Mouse (Mus musculus) small intestine, adult 2 months (tissue): ENCODE results near the gene Gm20388. TPM values are rescaled to one million over a fixed set of nuclear protein-coding genes. Genes with fewer than 3 reads are reported as not detected.

Source experiments
- H3K27ac ChIP-seq: fragments of 200-500 bp; 2 replicates; pipeline ENCODE4 v1.5.1; 2012; ENCODE audit warnings: low read depth, low read length, control low read depth, inconsistent platforms; ENCODE audit not compliant: insufficient read depth
- H3K27me3 ChIP-seq: fragments of 200-500 bp; 2 replicates; pipeline ENCODE4 v1.6.1; 2012; ENCODE audit warnings: mild to moderate bottlenecking, moderate library complexity, low read length, inconsistent platforms; ENCODE audit not compliant: control insufficient read depth, insufficient read depth
- H3K36me3 ChIP-seq: fragments of 200-500 bp; 2 replicates; pipeline ENCODE4 v1.6.1; 2012; ENCODE audit warnings: mild to moderate bottlenecking, low read length, control low read depth, inconsistent platforms; ENCODE audit not compliant: control insufficient read depth, insufficient read depth
- H3K4me1 ChIP-seq: fragments of 200-500 bp; 2 replicates; pipeline ENCODE4 v1.6.1; 2012; ENCODE audit warnings: low read length, inconsistent platforms, mixed read lengths; ENCODE audit not compliant: control insufficient read depth, insufficient read depth, insufficient read length
- H3K4me3 ChIP-seq: fragments of 200-500 bp; 2 replicates; pipeline ENCODE4 v1.5.1; 2012; ENCODE audit warnings: low read depth, mild to moderate bottlenecking, control low read depth, inconsistent platforms, low read length, moderate library complexity
- CTCF ChIP-seq: fragments of 200-500 bp; IDR thresholded peaks from 2 replicates; pipeline ENCODE4 v1.5.1; 2012; ENCODE audit warnings: low read depth, mild to moderate bottlenecking, control low read depth, inconsistent platforms, low read length, moderate library complexity, mixed read lengths; ENCODE audit not compliant: insufficient replicate concordance, insufficient read length; ENCODE audit errors: extremely low read depth
- POLR2A ChIP-seq: fragments of 200-500 bp; IDR thresholded peaks from 2 replicates; pipeline ENCODE4 v1.6.1; 2012; ENCODE audit warnings: low read depth, mild to moderate bottlenecking, control low read depth, inconsistent platforms, low read length, moderate library complexity
- WGBS: fragments of 180-500 bp; shearing (Covaris S2); methylation state at CpG from one replicate; pipeline ENCODE4 v1.1.7; 2018; 5-methylcytosine and 5-hydroxymethylcytosine counted together
- polyA plus RNA-seq: library from polyadenylated mRNA; depleted of rRNA; stranded (reverse); fragments of >200 nt; gene quantifications from 2 replicates; pipeline ENCODE4 v1.2.3, GENCODE M21; 2012

The Gm20388 gene
- polyA plus RNA-seq, 1 experiment, result 37.3 TPM

DNA sequence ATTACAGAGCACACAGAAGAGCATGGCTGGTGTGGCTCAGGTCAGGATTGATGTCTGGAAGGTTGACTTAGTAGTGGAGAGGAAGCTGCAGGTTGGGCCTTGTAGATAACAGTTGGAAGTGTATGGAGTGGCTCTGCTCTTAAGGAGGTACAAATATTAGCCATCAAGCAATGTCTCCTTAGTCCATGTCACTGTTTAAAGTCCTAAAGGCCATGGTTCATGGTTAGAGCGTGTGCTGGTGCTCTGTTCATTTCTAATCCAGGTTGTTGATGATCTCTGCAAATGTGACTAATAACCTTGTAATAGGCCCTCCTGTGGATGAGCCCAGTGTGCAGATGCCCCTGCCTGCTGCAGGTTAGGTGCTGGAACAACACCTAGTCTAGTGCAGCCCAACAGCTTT lies 2047.8 kb downstream of the Gm20388 start:
- H3K36me3 ChIP-seq, result peaks cover 2% of the 10 kb centered on the region; the same call in 1 of the 2 replicates
- H3K4me3 ChIP-seq, result no peak overlapping the region
- no peaks in the 10 kb centered on the region for H3K27me3 ChIP-seq
- 61% methylated on average over 1 of the region's 1 CpGs for WGBS
- H3K4me1 ChIP-seq, result peaks cover 6% of the 10 kb centered on the region; the same call in 1 of the 2 replicates
- no peak for TF ChIP-seq POLR2A
- no peak for TF ChIP-seq CTCF
- H3K27ac ChIP-seq, result peak overlapping the region; percentile 47; the same call in 1 of the 2 replicates

GRCm38 (mm10) chr8:121962892-121963291 lies 2052.3 kb downstream of the Gm20388 start:
- Histone ChIP-seq H3K4me3 (no peak overlapping the region), H3K27ac (no peak overlapping the region), H3K36me3 (no peaks in the 10 kb centered on the region), H3K4me1 (peaks cover 8% of the 10 kb centered on the region; the same call in 1 of the 2 replicates), H3K27me3 (no peaks in the 10 kb centered on the region)
- no peak for TF ChIP-seq CTCF
- TF ChIP-seq POLR2A, result no peak
- 76% methylated on average over 3 of the region's 3 CpGs for WGBS

DNA sequence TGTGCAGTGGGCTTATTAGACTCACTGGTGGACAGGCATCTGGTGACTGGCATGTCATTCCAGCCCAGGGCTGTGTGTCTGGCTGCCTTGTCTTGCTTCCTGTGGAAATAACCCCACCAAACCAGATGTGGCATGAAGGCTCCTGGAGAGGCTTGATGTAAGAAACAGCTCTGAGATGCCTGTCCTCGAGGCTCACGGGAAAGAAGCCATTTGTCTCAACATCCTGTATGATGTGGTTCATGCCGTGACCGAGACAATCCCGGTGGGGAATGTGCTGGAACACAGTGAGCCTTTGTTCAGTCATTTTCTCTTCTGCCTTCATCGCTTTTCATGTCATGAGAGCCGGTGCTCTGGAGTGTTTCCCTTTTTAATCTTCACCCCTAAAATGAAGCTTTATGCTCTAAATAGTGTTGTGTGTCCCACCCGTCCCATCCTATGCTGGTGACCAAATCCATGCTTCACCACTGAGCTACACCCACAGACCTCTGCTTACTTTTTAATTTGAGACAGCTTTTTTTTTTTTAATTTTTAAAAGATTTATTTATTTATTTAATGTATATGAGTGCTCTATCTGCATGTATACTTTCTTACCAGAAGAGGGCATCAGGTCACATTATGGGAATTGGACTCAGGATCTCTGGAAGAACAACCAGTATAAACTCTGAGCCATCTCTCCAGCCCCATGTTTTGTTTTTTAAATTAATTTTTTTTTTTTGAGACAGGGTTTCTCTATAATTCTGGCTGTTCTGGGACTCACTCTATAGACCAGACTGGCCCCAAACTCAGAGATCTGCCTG lies 2054.3 kb downstream of the Gm20388 start:
- Histone ChIP-seq H3K4me3 (no peak overlapping the region), H3K27me3 (no peaks in the 10 kb centered on the region), H3K4me1 (peaks cover 8% of the 10 kb centered on the region; the same call in 1 of the 2 replicates), H3K36me3 (no peaks in the 10 kb centered on the region), H3K27ac (no peak overlapping the region)
- 81% methylated on average over 8 of the region's 8 CpGs for WGBS
- TF ChIP-seq POLR2A (no peak), CTCF (no peak)

DNA sequence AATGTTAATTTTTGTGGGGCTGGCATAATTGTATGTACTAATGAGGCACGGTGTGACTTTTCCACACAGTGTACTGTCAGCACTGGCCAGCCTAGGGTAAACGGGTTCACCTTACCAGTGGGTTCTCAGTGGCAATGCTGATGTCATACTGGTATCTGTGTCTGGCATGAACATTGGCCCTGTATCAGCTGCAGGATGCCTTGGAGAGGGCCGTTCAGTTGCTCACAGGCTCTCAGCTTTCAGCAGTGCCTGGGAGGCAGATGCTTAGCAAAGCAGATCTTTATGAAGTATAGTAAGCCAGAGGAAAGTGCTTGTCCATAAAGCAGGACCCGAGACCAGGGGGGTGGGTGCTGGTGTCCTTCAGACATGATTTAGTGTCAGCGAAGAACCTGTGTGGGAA lies 2055.5 kb downstream of the Gm20388 start:
- peaks cover 3% of the 10 kb centered on the region; the same call in 1 of the 2 replicates for H3K36me3 ChIP-seq
- WGBS, result 77% methylated on average over 5 of the region's 5 CpGs
- H3K27me3 ChIP-seq, result no peaks in the 10 kb centered on the region
- H3K4me3 ChIP-seq, result no peak overlapping the region
- no peak overlapping the region for H3K27ac ChIP-seq
- TF ChIP-seq POLR2A (no peak), CTCF (no peak)
- peaks cover 8% of the 10 kb centered on the region; the same call in 1 of the 2 replicates for H3K4me1 ChIP-seq

GRCm38 (mm10) chr8:121966714-121967448 lies 2056.2 kb downstream of the Gm20388 start:
- no peaks in the 10 kb centered on the region for H3K27me3 ChIP-seq
- 63% methylated on average over 7 of the region's 7 CpGs for WGBS
- no peak overlapping the region for H3K4me3 ChIP-seq
- no peak overlapping the region for H3K27ac ChIP-seq
- H3K36me3 ChIP-seq, result peaks cover 3% of the 10 kb centered on the region; the same call in 1 of the 2 replicates
- peaks cover 8% of the 10 kb centered on the region; the same call in 1 of the 2 replicates for H3K4me1 ChIP-seq
- TF ChIP-seq CTCF, result no peak
- no peak for TF ChIP-seq POLR2A

DNA sequence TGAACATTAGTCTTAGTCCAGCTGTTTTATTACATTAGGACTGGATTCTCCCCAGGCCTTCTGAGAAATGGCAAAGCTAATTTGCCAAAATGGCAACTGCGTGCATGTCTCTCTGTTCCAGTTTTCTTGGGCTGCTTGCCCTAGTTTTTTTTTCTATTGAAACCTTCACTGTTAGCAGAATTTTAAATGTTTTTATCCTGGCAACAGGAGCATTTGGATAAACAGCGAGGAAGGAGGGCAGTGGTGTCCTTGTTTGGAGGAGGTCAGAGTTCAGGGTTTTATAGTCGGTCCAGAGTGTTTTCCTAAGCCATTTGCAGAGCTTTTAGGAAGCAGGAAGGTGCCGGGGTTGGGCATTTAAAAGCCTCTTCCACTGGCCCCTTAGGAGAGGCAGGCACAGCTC lies 2057.3 kb downstream of the Gm20388 start:
- WGBS, result 39% methylated on average over 4 of the region's 4 CpGs
- no peaks in the 10 kb centered on the region for H3K27me3 ChIP-seq
- peaks cover 3% of the 10 kb centered on the region; the same call in 1 of the 2 replicates for H3K36me3 ChIP-seq
- peaks cover 8% of the 10 kb centered on the region; the same call in 1 of the 2 replicates for H3K4me1 ChIP-seq
- TF ChIP-seq POLR2A (no peak), CTCF (no peak)
- no peak overlapping the region for H3K27ac ChIP-seq
- H3K4me3 ChIP-seq, result no peak overlapping the region

GRCm38 (mm10) chr8:121968542-121968941 lies 2057.9 kb downstream of the Gm20388 start:
- no peak for TF ChIP-seq POLR2A
- no peak for TF ChIP-seq CTCF
- Histone ChIP-seq H3K4me3 (no peak overlapping the region), H3K36me3 (peaks cover 3% of the 10 kb centered on the region; the same call in 1 of the 2 replicates), H3K27me3 (no peaks in the 10 kb centered on the region), H3K27ac (no peak overlapping the region), H3K4me1 (peaks cover 8% of the 10 kb centered on the region; the same call in 1 of the 2 replicates)
- WGBS, result 53% methylated on average over 4 of the region's 4 CpGs
